Mouse (Mus musculus) left cerebral cortex, adult 18-20 months (tissue): ENCODE results near the gene P4ha3. TPM values are rescaled to one million over a fixed set of nuclear protein-coding genes. Genes with fewer than 3 reads are reported as not detected.
A peak's percentile ranks its signal among the peaks of the same experiment; 100 is the strongest.

Experiments used
- DNase-seq, 2 experiments: peaks; one replicate each; pipeline ENCODE4 v3.0.0; 2021 to 2022; ENCODE audit warnings: low spot score in 2 of 2, mixed read lengths in 1 of 2
- total RNA-seq, 2 experiments: library from RNA; stranded (reverse); gene quantifications; 2 replicates each; pipeline ENCODE4 v1.2.3; 2021

Gene P4ha3
- total RNA-seq, 2 experiments from 2014 or later = 5.0 to 6.4 TPM

DNA sequence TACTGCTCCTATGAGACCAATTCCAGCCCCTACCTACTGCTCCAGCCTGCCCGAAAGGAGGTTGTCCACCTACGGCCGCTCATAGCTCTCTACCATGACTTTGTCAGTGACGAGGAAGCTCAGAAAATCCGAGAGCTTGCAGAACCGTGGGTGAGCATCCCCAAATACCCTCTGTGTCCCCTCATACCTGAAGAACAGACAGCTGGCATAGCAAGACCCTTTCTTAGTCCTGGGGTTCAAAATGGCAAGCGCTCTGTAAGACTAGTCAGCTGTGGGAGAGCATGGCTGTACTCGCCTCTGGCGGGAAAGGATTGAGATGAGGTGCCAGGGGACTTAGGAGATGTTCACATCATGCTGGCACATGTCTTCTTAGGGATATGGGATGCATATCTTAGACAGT is 20.6 kb downstream of the P4ha3 start:
- no peak for DNase-seq

- peak; percentile 56 to 61 for DNase-seq
Measured at GRCm38 (mm10) chr7:100307872-100308653, 22.7 kb downstream of the P4ha3 start.

- DNase-seq = no peak
Measured at GRCm38 (mm10) chr7:100309216-100309615, 23.9 kb downstream of the P4ha3 start.

GRCm38 (mm10) chr7:100309679-100310078 is 24.4 kb downstream of the P4ha3 start:
- no peak for DNase-seq

DNA sequence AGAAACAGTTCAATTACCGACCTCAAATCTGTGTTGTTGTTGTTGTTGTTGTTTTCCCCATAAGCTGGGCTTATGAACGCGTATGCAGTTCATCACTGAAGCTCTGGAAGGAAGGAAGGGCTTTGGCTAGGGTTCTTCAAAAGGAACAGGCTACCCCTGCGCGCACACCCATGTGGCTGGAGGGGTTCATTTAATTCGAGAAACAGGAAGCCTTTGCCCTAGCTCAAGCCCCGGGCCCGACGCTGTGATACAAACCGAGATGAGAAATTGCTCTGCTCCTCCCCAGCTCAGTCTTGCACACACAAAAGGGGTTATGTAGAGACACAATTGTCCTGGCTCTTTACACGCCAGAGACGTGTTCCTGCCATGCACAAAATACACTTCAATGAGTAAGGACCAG is 25.0 kb downstream of the P4ha3 start:
- DNase-seq = no peak

- no peak for DNase-seq
Measured at GRCm38 (mm10) chr7:100312716-100313115, 27.4 kb downstream of the P4ha3 start.

DNA sequence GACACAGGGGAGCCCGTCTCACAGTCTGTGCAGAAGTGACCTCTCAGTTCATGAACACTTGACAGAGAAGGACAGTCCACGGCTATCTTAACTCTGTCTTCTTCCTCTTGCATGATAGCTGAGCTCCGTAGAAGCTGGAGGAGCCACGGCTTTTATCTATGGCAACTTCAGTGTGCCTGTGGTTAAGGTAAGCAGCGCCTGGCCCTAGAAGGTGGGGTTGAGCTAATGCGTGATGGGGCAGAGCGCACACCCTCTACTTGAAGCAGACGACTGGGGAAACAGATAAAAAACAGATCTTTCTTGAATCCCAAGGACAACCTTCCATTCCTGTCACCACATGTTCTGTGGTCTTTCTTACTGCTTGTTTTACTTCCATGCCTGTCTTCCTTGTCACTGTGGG is 31.6 kb downstream of the P4ha3 start:
- no peak for DNase-seq

- no peak for DNase-seq
Measured at GRCm38 (mm10) chr7:100317534-100317933, 32.2 kb downstream of the P4ha3 start.

DNA sequence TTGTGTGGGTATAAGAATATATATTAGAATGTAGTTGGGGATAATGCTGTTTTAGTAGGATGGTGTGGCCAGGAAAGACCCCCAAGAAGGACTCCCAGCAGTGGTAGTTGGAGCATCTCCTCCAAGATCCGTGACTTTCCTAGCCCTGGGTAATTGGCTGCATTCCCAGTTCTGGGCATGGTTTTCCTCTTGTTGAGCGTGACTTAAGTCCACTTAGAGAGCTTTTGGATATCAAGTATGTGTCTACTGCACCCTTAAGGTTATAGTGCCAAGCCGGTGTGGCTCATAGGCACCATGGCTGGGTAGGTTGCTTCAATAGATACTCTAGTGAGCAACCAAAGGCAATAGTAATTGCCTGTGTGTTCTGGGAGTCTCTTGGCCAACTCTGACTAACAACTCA is 38.4 kb downstream of the P4ha3 start:
- DNase-seq = no peak

DNA sequence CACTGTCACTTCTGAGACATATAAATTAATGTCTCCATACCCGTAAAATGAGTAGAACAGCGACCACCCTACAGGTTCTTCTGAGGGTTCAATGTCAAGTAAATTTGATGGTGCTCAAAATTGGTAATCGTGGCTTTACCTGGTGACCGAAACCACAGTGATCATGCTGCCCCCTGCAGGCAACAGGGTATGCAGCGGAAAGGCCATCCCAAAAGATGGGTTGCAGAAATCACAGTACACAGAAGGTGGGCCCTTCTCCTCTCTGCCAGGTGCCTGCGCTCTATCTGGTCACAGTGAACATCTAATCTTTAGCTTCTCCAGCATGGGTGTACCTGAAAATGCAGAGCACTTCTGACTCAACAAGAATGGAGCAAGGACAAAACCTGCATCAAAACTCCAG is 40.2 kb downstream of the P4ha3 start:
- peak; percentile 43 to 72 for DNase-seq

GRCm38 (mm10) chr7:100327514-100327913 is 42.2 kb downstream of the P4ha3 start:
- no peak for DNase-seq

- DNase-seq = no peak
Measured at GRCm38 (mm10) chr7:100328636-100329035, 43.3 kb downstream of the P4ha3 start.

DNA sequence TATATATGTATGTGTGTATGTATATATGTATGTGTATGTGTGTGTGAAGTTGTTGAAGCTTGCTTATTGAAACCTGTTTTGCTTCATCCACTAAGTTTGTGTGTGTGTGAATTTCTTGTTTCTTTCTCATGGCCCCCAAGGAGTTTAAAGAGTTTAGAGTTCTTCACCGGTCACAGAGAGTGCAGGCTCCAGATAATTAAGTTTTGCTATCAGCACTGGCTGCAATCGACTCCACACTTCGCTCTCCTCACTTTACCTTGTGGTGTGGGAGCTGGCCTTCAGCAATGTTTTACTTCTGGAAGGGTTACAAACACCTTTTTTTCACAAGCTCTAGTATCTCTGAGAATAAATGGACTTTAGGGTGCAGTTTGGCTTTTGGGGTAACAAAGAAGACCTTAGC is 45.9 kb downstream of the P4ha3 start:
- DNase-seq = no peak

DNA sequence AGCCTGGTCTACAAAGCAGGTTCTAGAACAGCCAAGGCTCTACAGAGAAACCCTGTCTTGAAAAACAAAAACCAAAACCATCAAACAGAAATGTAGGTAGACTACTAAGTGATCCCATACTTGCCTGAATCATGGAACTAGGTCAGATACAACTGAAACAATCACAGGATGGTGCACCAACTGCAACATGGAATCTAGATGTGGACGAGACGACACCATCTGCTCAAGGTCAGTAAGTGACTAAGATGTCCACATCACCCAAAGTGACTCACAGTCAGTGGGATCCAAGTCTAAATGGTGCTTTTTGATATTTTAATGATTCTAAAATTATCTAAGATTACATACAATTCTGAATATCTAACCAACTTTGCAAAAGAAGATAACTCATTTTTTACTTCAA is 50.6 kb downstream of the P4ha3 start:
- DNase-seq = no peak

- DNase-seq = no peak
Measured at GRCm38 (mm10) chr7:100354984-100355383, 69.7 kb downstream of the P4ha3 start.

DNA sequence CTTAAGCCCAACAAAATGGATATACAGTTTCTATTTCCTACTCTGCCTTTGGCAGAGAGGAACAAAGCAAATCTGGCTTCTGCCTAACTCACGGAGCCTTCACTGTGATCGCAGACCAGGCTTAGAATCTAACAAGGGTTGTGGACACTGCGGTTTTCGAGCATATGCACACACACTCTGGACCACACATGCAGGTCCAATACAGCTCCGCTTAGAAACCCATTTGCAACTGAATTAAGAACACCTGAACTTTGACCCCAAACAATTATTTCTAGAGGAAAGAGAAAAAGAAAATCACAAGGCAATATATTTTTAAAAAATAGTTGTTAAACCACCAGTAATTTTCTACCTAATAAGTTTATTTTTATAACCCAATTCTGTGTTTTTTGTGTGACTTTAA is 71.0 kb downstream of the P4ha3 start:
- DNase-seq = no peak

DNA sequence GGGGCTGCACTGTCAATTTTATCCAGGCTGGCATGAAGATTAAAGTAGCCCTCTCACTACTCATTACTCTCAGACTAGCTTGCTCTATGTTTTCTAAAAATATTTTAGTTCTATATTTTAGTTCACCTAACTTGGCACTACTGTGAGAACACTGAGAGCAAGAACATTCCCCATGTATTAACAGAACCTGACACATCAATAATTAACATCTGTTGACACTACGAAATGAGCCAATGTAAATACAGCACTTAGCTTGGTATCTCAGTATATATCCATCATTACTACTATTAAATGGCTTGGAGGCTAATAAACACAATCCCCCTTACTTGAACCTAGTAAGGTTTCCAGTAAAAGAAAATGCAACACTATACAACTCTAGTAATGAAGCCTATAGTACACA is 71.4 kb downstream of the P4ha3 start:
- DNase-seq = no peak

DNA sequence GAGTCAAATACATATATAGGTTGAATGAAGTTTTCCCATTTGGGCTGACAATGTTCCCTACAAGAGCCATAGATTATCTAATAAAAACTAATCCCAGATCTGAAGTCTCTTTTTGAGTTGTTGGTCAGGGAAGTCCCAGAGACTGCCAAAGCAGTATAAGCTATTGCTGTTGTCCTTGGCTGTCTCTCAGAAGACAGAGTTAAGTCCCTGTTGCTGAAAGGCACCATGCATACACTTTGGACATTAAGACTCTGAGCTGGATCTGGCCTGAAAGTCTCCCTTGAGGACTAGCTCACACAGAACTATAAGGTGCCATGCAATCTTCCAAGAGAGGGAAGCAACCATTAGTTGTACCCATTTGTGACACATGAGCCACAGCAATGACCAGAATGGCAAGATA is 72.5 kb downstream of the P4ha3 start:
- DNase-seq = no peak

GRCm38 (mm10) chr7:100363162-100363561 is 77.8 kb downstream of the P4ha3 start:
- DNase-seq = peak in 1 of 2 experiments; percentile 20

DNA sequence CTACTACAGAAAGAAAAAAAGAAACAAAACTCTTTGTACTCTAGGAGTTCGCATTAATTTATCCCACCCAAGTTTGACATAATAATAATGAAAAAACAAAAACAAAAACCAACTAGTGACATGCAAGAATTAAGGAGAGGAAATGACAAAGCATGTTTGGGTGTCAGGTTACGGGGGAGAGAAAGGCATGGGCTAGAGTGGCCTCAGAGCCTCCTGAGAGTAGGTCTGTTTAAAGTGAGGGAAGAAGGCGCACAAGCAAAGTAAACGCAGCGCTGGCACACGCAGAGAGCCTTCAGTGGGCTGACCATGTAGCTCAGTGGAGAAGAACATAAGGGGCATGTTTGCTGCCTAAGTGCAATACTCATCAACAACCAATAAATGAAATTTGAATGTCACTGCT is 79.6 kb downstream of the P4ha3 start:
- DNase-seq = no peak
